Mouse (Mus musculus): ENCODE results near the gene Ehd4.

The Ehd4 gene

DNA sequence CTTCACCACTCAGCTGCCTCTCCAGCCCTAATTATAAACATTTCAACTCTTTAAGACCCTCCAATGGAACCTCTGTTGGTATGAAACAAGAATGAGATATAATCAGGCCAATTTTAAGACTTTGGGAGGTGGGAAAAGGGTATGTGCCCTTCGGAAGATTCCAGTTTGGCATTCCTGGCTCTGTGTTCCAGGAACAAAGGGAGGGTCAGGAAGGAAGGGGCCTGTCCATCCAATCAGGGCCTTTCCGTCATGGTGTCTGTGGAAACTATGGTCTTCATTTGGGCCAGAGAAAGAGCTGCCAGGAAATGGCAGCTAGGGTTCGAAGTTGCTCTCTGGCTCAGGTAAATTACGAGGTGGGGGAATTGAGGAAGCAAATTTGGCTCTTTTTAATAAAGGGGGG lies 46.3 kb downstream of the Ehd4 start:
- no peak for DNase-seq (ENCODE audit: low spot score in 2 of 2)

DNA sequence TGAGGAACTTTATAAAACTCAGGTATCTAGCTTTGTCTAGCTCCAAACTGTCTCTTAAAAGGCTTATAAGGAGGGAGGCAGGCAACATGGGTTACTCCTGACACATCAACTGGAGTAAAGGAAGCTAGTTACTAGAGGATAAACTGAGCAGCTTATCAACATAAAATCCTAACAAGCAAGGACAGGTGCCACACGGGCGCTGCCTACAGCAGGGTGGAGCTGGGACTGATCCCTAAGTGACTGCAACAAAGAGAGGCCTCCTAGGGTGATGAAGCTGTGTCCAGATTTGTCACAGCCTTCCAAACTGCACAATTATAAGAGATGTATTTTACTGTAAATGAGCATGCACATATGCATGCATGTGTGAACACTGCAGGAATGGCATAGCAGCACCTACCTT lies 47.0 kb downstream of the Ehd4 start:
- DNase-seq (ENCODE audit: low spot score in 2 of 2), result no peak

DNA sequence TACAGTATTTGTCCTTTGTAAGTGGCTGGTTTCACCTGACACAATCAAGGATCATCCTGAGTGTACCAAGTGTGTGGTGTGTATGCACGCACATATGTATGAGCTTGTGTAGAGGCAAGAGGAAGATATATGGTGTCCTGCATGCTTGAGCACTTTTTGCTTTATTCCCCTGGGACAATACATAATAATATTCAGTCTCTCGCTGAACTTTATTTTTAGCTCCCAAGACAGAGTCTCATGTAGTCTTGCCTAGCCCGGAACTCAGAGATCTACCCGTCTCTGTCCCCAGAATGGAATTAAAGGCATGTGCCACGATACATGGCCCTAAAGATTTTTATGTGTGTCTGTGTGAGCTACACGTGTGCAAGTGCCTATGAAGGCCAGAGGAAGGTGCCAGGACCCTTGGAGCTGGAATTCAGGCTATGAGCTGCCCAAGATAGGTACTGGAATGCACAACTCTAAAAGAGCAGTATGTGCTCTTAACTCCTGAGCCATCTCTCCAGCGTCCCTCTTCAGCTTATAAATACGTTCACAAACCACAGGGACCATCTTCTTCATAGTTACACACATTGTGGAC lies 47.9 kb downstream of the Ehd4 start:
- no peak for DNase-seq (ENCODE audit: low spot score in 2 of 2)

DNA sequence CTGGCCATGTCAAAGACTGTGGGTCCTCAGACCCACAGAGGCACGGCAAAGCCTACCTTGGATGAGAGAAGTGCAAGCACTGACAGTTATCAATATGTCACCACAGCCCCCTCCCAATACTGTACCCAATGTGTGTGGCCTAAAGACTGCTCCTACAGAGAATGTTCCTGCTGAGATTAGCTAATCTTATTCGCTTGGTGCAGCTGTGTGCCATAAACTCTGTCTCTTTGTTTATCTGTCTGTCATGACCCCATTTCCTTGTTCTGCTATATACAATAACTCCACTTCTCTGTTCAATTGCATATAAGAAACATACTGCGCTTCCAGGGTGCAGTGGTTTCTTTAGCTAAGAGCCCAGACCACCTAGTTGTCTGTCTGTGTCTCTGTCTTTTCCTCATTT lies 48.5 kb downstream of the Ehd4 start:
- no peak for DNase-seq (ENCODE audit: low spot score in 2 of 2)

DNA sequence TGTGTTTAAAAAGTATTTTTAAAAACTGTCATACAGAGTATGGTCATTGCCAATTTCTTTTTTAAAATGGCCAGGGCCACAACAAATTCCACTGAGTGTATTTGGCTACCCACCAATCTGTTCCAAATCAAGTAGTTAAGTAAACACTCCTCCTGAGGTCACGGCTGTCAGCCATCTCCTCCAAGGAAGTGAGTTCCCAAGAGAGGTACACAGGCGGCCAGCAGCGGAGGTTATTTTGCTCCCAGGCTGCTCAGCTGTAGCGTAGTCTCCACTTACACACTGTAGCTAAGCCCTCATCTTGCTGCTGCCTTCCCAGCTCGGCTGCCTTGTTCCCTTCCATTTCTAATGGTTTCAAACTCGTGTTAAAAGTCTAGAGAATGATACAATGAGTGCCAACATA lies 51.5 kb downstream of the Ehd4 start:
- no peak for DNase-seq (ENCODE audit: low spot score in 2 of 2)

DNA sequence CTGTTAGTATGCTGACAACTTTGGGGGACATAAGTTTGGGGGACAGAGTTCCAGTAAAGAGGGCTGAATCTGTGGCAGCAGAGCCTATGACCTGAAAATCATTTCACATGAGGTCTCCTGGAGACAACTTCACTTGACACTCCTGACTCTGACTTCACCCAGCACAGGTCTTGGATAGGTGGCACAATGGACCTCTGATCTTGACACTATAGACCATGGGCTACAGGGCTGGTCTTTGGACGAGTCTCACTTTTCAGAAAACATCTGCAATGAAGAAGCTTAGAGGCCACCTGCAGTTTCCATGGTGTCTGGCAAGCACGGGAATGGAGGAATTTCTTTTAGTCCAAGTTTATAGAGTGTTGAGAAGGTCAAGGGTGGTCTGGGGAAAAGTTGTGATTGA lies 52.0 kb downstream of the Ehd4 start:
- no peak for DNase-seq (ENCODE audit: low spot score in 2 of 2)

DNA sequence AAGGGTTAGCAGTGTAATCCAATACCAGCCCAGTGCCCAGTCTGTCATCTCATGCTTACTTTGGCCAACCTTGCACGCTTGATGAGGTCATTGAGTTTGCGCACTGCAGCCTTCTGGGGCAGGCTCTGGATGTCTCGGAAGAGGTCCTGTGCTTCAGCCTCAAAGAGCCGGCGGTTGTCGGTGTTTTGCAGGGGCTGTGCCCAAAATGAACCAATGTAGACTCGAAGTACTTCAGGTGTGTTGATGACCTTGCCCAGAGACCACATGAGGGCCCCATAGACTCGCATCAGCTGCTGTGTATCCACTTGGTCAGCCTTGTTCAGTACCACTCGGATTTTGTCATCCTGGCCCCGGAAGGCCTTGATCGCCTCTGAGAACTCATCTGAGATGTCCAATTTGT lies 52.4 kb downstream of the Ehd4 start:
- DNase-seq (ENCODE audit: low spot score in 2 of 2), result no peak

DNA sequence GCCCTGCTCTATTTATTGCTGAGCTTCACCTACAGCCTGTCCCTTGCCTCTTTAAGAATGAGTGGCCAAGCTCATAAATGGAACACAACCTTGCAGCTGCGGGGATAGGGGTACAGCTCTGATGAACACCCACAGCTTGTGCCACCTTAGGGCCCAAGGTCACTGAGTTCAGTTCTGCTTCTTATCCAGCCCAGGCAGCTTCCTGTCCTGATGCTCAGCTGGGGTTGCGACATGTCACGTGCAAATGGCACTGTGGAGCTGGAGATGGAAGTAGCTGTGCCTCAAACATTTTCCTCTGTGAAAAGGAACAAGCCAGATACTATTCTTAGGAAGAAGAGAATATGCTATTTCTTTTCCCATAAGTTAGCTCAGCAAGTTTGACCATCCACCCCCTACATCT lies 54.5 kb downstream of the Ehd4 start:
- DNase-seq (ENCODE audit: low spot score in 2 of 2), result no peak

DNA sequence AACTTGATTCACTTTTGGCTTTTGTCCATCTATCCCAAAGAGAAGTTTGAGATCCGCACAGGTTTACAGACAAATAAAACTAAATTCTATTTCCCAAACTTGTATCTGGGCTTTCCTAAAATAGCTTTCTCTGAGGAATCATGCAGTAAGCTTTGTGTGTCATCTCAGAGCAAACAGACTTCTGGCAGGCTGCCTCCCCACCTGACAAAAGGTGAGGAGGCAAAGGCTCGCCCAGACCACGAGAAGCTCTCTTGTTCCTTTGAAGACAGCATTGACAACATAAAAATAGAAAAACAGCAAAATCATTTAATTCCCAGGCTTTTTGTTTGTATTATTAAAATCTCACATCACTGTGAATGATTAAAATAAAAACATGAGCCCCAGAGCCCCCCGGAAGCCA lies 55.1 kb downstream of the Ehd4 start:
- no peak for DNase-seq (ENCODE audit: low spot score in 2 of 2)

DNA sequence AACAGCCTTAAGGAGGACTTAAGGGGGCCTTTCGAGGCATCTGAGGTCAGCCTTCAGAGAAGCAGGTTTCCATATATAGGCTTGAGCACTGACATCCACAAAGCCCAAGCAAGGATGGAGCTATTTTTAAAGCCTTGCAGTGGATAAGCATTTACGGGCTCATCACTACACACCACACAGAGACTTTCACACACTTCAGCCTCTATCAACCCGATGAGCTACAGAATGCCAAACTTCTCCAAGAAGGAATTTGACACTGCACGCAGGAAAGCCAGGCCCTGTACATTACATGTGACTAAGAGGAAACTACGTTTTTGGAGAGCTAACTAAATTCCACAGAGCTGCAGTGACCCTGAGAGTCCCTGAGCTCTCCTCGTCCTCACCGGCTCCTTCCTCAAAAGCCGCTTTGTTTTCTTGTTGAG lies 55.6 kb downstream of the Ehd4 start:
- DNase-seq (ENCODE audit: low spot score in 2 of 2), result no peak

DNA sequence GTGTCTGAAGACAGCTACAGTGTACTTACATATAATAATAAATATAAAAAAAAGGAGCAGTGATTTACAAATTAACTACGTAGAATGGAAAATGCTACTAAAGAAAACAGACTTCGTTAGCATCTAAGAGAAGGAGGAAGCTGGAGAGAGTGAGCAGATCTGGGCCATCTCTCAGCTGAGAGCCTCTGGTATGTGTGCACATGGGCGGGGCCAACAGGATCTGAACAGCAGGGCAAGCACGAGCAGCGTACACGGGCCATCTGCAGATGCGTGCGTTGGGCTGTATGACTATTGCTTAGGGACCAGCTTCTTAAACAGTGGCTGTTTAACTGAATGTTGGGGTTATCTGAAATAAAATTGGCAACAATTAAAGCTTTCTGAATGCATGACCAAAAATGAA lies 56.5 kb downstream of the Ehd4 start:
- no peak for DNase-seq (ENCODE audit: low spot score in 2 of 2)

DNA sequence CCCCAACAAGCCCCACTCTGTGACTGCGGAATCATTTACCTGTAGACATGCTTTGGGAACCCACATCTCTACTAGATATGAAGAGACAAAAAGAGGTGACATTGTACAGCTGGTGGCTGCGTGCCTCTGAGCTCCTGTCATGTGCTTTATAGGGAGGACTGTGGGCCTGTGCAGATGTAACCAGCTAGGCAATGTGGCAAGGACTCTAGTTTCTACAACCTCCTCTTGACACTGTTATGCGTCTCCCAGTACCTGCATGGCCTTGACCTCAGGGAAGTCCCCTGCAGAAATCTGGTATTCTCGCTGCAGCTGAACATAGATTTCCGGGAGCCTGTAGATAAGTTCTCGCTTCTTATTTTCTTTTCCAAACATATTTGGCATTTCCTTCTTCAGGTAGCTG lies 57.7 kb downstream of the Ehd4 start:
- no peak for DNase-seq (ENCODE audit: low spot score in 2 of 2)

DNA sequence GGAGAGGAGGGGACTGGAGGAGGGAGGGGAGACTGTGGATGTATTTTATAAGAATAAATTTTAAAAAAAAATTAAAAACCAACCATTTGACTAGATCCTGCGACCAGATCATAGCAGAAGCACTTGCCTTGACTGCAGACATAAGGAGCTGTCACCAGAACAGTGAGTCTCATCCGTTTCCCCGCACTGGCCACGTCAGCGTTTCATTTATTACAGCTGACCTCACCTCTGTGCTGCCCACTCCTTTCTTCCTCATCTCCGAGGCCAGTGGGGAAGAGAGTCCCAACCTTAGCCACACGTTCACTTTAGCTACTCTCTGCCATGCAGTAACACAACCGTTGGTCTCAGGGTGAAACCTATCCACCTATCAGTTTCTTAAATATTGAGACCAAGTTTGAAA lies 58.2 kb downstream of the Ehd4 start:
- DNase-seq (ENCODE audit: low spot score in 2 of 2), result no peak

DNA sequence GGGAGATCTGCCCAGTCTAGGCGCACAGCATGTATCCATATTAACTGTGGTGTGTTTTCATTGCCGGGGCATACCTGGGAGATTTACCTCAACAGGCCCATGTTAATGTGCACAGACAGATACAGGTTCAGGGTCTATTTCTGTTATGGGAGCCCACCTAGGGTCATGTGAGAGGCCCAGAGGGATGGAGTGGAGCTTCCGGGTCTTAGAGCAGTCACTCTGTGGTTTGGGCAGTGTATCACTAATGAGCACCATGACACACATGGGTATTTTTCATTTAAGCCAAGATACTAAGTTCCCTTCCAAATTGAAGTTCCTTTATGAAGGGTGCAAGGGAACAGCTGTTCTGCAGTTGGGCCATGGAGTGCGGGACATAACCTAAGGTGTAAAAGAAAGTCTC lies 59.2 kb downstream of the Ehd4 start:
- no peak for DNase-seq (ENCODE audit: low spot score in 2 of 2)

DNA sequence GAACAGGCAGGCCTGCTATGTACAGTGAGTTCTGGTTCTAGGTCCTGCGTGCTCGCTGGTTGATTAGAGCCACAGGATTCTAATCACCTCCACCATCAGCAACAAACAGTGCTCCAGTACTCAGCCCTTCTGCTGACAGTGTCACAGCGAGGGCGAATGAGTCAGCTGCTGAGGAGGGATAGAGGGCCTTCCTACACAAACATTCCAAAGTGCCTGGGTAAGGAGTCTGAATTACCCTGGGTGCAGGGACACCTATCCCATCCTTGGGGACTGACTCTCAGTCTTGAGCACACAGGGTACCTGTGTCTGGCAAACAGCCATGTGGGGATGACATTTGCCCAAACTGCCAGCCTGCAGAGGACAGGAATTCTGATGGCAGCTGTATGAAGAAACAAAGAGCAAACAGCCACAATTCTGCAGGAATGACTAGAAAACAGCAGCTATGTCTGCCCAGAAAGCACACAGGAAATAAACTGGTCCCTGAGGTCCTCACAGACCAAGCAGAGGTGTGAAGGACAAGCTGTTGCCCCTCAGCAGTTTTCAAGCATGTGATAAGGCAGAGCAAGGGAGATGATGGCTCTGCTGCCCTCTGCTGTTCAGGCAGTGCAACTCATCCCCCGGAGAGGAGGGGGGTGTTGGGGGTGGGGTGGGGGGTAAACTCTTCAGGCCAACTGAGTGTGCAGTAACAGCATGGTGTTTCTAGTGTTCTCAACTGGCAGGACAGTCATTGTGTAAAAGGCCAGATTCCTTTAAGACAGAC lies 60.6 kb downstream of the Ehd4 start:
- no peak for DNase-seq (ENCODE audit: low spot score in 2 of 2)

DNA sequence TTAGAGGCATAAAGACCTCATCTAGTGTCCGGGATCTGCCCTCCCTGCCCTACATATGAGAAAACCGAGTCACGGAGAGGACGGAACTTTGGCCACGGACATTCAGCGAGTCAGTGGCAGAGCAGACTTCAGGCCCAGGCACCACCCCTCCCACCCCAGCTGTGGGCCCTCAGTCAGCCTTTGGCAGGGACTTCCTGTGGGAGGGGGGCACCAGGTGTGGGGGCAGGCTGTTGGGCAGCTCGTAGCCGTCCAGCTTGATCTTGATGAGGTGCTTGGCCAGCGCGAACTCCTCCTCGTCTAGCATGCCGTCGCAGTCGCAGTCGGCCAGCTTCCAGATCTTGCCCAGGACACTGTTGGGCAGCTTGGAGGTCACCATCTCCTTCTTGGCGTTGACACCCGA lies 63.4 kb downstream of the Ehd4 start:
- DNase-seq (ENCODE audit: low spot score in 2 of 2), result no peak

DNA sequence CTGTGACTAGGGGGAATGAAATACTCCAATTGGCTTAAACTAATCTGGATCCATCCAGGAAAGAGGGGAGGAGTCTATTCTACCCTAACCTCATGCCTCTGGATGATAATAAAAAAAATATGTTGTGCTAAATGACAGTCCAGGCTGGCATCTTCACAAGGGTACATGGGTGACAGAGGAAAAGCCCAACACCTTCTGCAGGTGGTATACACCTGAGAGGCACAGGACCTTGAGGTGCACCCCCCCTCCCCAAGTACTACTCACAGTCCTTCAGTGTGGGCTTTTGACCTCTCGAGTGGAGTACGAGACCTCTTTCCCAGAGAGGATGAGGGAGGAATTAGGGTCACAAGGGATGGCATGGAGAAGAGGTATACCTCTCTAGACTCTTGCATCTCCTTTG lies 66.5 kb downstream of the Ehd4 start:
- DNase-seq (ENCODE audit: low spot score in 2 of 2), result no peak

DNA sequence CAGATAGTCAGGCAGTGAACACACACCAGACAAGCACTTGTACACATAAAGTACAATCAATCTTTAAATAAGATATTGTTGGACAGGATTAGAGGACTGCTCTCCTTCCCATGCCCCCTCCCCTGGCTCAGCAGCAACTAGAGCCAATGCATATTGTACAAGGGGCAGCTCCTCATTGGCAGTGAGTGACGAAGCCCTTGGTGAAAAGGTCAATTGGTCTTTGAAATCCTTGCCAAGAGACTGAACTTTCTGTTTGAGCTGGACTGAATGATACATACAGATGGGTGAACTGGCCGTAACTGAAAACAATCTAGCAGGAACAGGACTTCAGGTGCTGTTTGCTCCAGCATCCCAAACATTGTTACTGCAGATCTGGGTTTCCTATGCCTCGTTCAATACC lies 67.0 kb downstream of the Ehd4 start:
- no peak for DNase-seq (ENCODE audit: low spot score in 2 of 2)

DNA sequence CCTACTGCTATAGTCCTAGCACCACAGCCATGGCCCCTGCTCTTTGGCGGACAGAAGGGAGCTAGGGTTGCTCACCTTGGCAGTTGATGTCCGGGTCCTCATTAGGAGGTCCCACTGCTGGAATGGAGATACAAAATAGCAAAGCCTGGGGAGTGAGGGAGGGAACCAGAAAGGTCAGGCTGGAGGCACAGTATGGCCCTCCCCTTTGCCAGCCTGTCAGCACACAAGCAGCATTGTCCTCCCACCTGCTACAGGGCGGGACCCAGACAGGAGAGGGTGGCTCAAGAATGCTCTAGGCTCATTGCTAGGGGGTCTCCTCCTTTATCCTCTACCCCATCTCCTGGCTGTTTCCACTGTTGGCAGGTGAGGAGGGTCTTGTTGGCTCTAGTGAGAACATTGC lies 68.4 kb downstream of the Ehd4 start:
- DNase-seq (ENCODE audit: low spot score in 2 of 2), result no peak

DNA sequence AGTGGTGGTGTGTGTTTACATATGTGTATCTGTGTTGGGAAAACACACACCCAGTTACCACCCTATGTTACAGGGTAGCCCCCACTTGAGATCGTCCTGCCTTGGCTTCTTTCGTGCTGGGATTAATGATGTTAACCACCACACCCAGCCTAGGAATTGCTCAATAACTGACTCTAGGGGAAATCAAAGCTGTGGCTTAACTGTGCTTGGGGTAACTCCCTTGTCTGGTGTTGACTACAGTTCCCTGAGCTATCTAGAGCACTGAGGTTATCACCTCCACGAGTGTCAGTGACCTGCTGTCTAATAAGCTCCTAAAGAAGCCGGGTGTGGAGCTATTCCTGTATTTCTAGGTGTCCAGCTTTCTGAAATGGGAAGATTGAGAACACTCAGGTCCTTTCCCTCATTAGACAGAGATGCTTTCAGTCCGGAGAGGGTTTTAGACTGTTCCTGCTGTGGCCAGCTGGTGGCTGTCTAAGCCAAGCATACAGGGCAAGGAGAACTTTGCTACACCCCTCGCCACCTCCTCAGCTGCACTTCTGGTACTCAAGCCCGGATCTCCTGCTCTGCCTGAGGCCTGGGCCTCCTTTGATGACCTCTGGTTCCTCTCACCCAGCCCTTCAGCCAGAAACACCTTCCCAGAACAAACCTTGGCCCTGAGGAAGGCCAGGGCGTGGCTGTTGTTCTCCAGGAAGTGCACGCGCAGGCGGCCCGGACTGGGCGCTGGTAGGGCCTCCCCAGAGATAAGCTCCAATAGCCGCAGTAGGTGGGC lies 69.6 kb downstream of the Ehd4 start:
- no peak for DNase-seq (ENCODE audit: low spot score in 2 of 2)

DNA sequence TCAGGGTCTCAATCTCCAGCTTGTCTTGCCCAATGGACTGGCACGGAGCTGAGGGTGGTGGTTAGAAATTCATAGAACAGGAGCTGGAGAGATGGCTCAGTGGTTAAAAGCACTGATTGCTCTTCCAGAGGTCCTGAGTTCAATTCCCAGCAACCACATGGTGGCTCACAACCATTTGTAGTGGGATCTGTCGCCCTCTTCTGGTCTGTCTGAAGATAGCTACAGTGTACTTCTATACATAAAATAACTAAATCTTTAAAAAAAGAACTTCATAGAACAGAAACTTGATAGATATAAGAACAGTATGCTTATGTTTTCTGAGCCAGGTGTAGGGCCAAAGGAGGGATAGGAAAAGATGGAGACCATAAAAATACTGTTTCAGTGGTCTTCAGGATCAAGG lies 72.0 kb downstream of the Ehd4 start:
- DNase-seq (ENCODE audit: low spot score in 2 of 2), result no peak

DNA sequence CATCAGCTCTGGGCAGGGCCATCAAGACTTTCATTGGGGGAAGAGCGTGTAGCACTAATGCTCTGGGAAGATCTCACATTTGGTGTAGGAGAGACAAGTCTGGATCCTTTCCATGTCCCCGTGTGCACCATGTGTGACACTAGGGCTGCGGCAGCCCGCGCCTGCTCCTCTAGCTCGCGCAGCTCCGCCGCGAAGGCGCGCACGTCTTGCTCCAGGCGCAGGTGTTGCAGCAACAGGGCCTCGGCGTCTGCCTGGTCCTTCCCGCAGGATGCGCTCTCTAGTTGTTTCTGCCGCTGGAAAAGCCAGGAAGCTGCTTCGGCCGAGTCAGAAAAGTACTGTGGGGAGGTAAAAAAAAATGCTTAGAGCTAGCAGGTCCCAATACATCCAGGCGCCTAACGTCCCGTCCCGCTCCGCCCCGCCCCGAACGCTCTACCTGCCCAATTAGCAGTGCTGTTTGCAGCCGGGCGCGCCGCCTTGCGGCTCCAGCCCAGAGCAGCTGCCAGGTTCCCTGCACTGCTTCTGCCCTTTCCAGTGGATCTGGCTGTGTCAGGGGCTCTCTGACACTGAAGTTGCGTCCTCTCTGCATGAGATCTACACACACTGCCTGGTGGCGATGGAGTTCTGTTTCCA lies 78.2 kb downstream of the Ehd4 start:
- DNase-seq (ENCODE audit: low spot score in 2 of 2), result peak in 1 of 2 experiments; percentile 30

DNA sequence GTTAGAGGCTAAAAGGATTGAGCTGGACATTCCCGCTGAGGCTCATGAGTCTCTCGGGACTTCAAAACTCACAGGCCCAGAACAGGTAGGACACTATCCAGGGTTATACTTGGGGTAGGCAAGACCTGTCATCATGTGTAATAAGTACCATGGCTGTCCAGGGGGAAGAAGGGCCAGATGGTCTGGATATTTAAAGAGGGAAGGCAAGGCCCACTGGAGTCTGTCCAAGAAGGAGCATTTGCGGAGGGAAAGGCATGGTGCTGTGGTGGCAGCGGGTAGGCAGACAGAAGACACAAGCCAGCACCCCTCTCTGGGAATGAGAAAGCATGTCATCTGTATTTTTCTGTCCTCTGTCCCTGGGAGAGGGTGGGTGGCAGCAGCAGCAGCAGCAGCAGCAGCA lies 80.3 kb downstream of the Ehd4 start:
- DNase-seq (ENCODE audit: low spot score in 2 of 2), result no peak
